Comparison of ENCODE assay signal across 27 mouse cellular contexts in genomic region chr9:14409153-14409552, GRCm38 (mm10).
"Had no signal": no experiment of that assay in that cellular context is flagged by ENCODE, and none has a peak within 500 bp of the region (broad histone marks: within the 10 kb centered on the region; RNA-seq: fewer than 3 reads in every experiment).

No protein-coding gene starts in this region.

- H3K4me1 ChIP-seq: embryonic facial prominence, embryonic 10.5 days; embryonic facial prominence, embryonic 12.5 days; embryonic facial prominence, embryonic 13.5 days; embryonic facial prominence, embryonic 15.5 days; forebrain, embryonic 10.5 days; forebrain, embryonic 12.5 days; forebrain, embryonic 13.5 days; forebrain, embryonic 15.5 days had no signal

- H3K4me2 ChIP-seq: embryonic facial prominence, embryonic 12.5 days; embryonic facial prominence, embryonic 13.5 days; embryonic facial prominence, embryonic 15.5 days; forebrain, embryonic 12.5 days; forebrain, embryonic 13.5 days; forebrain, embryonic 15.5 days had no signal

- H3K27me3 ChIP-seq: embryonic facial prominence, embryonic 12.5 days; embryonic facial prominence, embryonic 13.5 days; embryonic facial prominence, embryonic 15.5 days; forebrain, embryonic 12.5 days; forebrain, embryonic 13.5 days; forebrain, embryonic 15.5 days had no signal

- H3K36me3 ChIP-seq: embryonic facial prominence, embryonic 10.5 days; embryonic facial prominence, embryonic 12.5 days; embryonic facial prominence, embryonic 13.5 days; embryonic facial prominence, embryonic 15.5 days; forebrain, embryonic 10.5 days; forebrain, embryonic 12.5 days; forebrain, embryonic 15.5 days had no signal

- H3K9ac ChIP-seq: embryonic facial prominence, embryonic 12.5 days; embryonic facial prominence, embryonic 13.5 days; embryonic facial prominence, embryonic 15.5 days; forebrain, embryonic 12.5 days; forebrain, embryonic 13.5 days; forebrain, embryonic 15.5 days; forebrain, postnatal 0 days had no signal

- ATAC-seq: forebrain, embryonic 13.5 days; forebrain, embryonic 14.5 days; forebrain, embryonic 15.5 days; forebrain, embryonic 16.5 days; forebrain, postnatal 0 days had no signal

- H3K4me3 ChIP-seq: embryonic facial prominence, embryonic 10.5 days; embryonic facial prominence, embryonic 12.5 days; embryonic facial prominence, embryonic 13.5 days; embryonic facial prominence, embryonic 15.5 days; erythroblast, embryonic 14.5 days; forebrain, embryonic 10.5 days; forebrain, embryonic 12.5 days; forebrain, embryonic 13.5 days; forebrain, embryonic 15.5 days; gastrocnemius, adult 2 months; heart, adult 2 months had no signal

- H3K9me3 ChIP-seq: embryonic facial prominence, embryonic 10.5 days; embryonic facial prominence, embryonic 12.5 days; embryonic facial prominence, embryonic 13.5 days; embryonic facial prominence, embryonic 15.5 days; forebrain, embryonic 10.5 days; forebrain, embryonic 12.5 days; forebrain, embryonic 13.5 days; forebrain, embryonic 15.5 days had no signal

- H3K27ac ChIP-seq: embryonic facial prominence, embryonic 10.5 days; embryonic facial prominence, embryonic 12.5 days; embryonic facial prominence, embryonic 13.5 days; embryonic facial prominence, embryonic 15.5 days; forebrain, embryonic 10.5 days; forebrain, embryonic 12.5 days; forebrain, embryonic 13.5 days; forebrain, embryonic 15.5 days; gastrocnemius, adult 2 months; heart, adult 2 months had no signal

- DNase-seq: cerebellum, adult 8-10 months; cerebellum, adult 9-10 months; cerebellum, adult 9-11 months; cerebellum, postnatal 10 days; cerebellum, postnatal 14 days; cerebellum, postnatal 25 days; cerebellum, postnatal 36 days; embryo, embryonic 11 days; forebrain, postnatal 0 days; gastrocnemius, adult 2 months; gastrocnemius, postnatal 10 days; gastrocnemius, postnatal 14 days; gastrocnemius, postnatal 25 days; gastrocnemius, postnatal 36 days; heart, adult 18-20 months; heart, adult 2 months had no signal
